Mouse (Mus musculus): ENCODE data around the gene Mycbpap. TPM values are rescaled to one million over a fixed set of nuclear protein-coding genes. Genes with fewer than 3 reads are reported as not detected.
A peak's percentile ranks its signal among the peaks of the same experiment; 100 is the strongest.

Mycbpap gene
- polyA plus RNA-seq, 1 experiment from 2014 or later: 4.1 TPM

DNA sequence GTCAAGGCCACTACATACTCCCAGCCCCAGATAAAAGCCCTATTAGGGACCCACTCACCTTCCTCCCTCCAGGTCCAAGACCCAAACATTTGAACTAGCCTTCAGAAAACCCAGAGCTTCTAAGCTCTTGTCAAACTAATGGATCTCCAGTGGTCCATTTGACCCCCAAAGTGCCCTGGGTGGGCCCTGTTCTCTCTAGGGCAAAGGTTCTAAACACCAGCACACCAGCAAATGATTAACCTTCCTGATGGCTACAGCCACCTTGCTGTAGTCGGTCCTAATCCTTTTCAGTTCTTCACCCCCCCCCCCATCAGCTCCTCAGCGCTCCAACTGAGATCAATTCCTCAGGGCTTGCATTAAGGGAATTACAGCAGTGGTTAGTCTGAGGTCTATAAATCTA lies 57.4 kb downstream of the Mycbpap start:
- no peak for ATAC-seq (ENCODE audit: low read depth)
- H3K36me3 ChIP-seq (ENCODE audit: control insufficient read depth, insufficient read depth, low read length): peaks cover 50% of the 10 kb centered on the region

DNA sequence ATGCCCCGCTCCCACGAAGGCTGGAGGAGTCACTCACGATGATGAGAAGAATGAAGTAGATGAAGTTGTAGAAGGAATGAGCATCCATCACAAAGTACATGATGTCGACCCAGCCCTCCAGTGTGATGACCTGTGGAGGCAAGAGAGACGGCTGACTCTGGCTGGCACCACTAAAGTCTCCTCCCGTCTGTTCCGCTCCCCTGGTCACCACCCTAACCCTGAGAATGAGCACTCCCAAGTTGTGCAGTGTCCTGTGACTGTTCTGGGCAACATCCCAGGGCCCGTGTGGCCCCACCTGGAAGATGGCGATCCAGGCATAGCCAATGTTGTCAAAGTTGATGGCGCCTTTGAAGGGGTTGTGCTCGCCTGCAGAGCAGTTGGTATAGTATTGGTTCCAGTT lies 59.7 kb downstream of the Mycbpap start:
- H3K4me1 ChIP-seq (ENCODE audit: control insufficient read depth, insufficient read depth, low read length): peaks cover 10% of the 10 kb centered on the region; the same call in 1 of the 2 replicates
- 0 out of 2 replicates have a peak overlapping the region, but pooled peaks have one; percentile 5 for H3K9ac ChIP-seq (ENCODE audit: low read depth, low read length)
- H3K27ac ChIP-seq (replicated peaks; ENCODE audit: low read depth, low read length): no peak overlapping the region
- H3K36me3 ChIP-seq (ENCODE audit: control insufficient read depth, insufficient read depth, low read length): peaks cover 69% of the 10 kb centered on the region
- H3K4me3 ChIP-seq (ENCODE audit: low read depth, low read length): no peak overlapping the region
- no peak overlapping the region for H3K4me2 ChIP-seq (ENCODE audit: low read depth, low read length)
- no peaks in the 10 kb centered on the region for H3K27me3 ChIP-seq (replicated peaks; ENCODE audit: control insufficient read depth, insufficient read depth, low read length)
- ATAC-seq (ENCODE audit: low read depth) (no peak), DNase-seq (ENCODE audit: low spot score) (no peak)
- 90% methylated on average over 11 of the region's 11 CpGs for WGBS
- no peaks in the 10 kb centered on the region for H3K9me3 ChIP-seq (ENCODE audit: control insufficient read depth, low read length)

More for the DNA sequence above, 57.4 kb downstream of the Mycbpap start:
- Histone ChIP-seq H3K4me3 (ENCODE audit: low read depth, low read length) (no peak overlapping the region), H3K27ac (replicated peaks; ENCODE audit: low read depth, low read length) (no peak overlapping the region), H3K9me3 (ENCODE audit: control insufficient read depth, low read length) (no peaks in the 10 kb centered on the region), H3K4me2 (ENCODE audit: low read depth, low read length) (no peak overlapping the region), H3K9ac (ENCODE audit: low read depth, low read length) (no peak overlapping the region), H3K27me3 (replicated peaks; ENCODE audit: control insufficient read depth, insufficient read depth, low read length) (no peaks in the 10 kb centered on the region), H3K4me1 (ENCODE audit: control insufficient read depth, insufficient read depth, low read length) (peaks cover 32% of the 10 kb centered on the region)
- DNase-seq (ENCODE audit: low spot score): no peak
- 39% methylated on average over 2 of the region's 2 CpGs for WGBS

DNA sequence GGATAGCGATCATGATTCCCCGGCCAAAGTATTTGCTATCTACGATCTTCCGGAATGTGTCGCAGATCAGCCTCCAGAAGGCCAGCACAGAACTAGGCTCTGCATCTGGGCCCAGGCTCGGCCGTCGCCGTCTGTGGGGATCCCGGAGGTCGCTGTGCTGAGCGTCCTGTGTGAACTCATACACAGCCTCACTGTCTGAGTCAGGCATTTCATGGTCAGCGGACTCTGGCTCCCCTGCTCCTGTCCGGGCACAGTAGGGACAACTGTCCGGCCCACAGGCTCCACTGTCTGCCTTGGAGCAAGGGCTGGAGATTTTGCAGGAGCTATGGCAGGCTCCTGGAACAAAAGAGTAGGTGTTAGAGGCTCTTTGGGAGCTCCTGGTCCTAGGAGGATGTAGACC lies 64.5 kb downstream of the Mycbpap start:
- Histone ChIP-seq H3K27me3 (replicated peaks; ENCODE audit: control insufficient read depth, insufficient read depth, low read length) (no peaks in the 10 kb centered on the region), H3K4me1 (ENCODE audit: control insufficient read depth, insufficient read depth, low read length) (no peaks in the 10 kb centered on the region), H3K36me3 (ENCODE audit: control insufficient read depth, insufficient read depth, low read length) (peaks cover 87% of the 10 kb centered on the region), H3K4me2 (ENCODE audit: low read depth, low read length) (no peak overlapping the region), H3K9ac (ENCODE audit: low read depth, low read length) (no peak overlapping the region), H3K9me3 (ENCODE audit: control insufficient read depth, low read length) (no peaks in the 10 kb centered on the region), H3K27ac (replicated peaks; ENCODE audit: low read depth, low read length) (no peak overlapping the region), H3K4me3 (ENCODE audit: low read depth, low read length) (no peak overlapping the region)
- 82% methylated on average over 15 of the region's 15 CpGs for WGBS
- ATAC-seq (ENCODE audit: low read depth) (no peak), DNase-seq (ENCODE audit: low spot score) (no peak)

DNA sequence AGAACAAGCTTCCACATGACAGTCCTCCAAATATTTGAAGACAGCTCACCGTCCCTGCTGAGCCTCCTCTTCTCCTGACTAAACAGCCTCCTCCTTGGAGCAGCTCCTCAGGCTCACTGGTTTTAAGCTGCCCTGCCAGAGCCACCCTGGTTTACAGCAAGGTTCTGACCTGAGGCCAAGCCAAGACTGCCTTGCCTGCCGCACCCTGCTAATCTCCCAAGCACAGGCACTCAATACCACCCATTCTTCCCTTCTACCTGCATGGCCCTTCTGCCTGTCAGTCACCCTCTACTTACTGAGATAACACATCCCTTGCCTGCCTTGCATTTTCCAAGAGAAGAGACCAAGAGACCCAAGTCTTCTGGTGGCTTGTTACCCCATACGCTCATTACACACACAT lies 65.2 kb downstream of the Mycbpap start:
- Histone ChIP-seq H3K27ac (replicated peaks; ENCODE audit: low read depth, low read length) (no peak overlapping the region), H3K36me3 (ENCODE audit: control insufficient read depth, insufficient read depth, low read length) (peaks cover 86% of the 10 kb centered on the region)
- no peak for ATAC-seq (ENCODE audit: low read depth)

DNA sequence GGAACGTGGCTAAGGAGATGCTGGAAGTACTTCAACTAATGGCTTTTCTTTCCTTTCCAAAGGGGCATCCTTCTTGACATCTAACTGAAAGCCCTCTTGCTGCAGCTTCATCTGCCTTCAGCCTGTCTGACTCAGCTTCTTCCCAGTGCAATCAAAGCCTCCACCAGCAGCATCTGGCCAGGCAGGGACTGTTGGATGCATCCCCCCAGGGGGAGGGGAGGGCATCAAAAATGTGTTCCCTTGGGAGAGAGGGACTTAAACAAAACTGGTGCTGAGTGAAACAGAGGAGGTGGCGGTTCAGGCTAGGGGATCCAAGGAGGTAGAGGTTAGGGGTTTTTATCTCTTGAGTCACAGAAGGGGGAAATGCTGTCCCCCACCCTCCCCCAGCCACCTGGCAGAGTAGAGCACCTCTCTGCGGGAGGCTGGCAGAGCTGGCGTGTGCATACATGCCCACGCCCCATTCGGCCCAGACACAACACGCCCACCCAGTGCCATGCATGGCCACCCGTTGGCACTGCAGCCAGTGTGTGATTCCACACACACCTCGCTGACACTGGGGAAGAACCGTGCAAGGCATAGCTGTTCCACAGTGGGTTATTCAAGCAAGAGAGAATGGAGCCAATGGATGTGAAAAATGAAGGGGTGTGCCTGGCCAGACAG lies 66.3 kb downstream of the Mycbpap start:
- Histone ChIP-seq H3K4me3 (ENCODE audit: low read depth, low read length) (no peak overlapping the region), H3K36me3 (ENCODE audit: control insufficient read depth, insufficient read depth, low read length) (peaks cover 83% of the 10 kb centered on the region), H3K27me3 (replicated peaks; ENCODE audit: control insufficient read depth, insufficient read depth, low read length) (no peaks in the 10 kb centered on the region), H3K4me2 (ENCODE audit: low read depth, low read length) (no peak overlapping the region), H3K9ac (ENCODE audit: low read depth, low read length) (no peak overlapping the region), H3K4me1 (ENCODE audit: control insufficient read depth, insufficient read depth, low read length) (no peaks in the 10 kb centered on the region), H3K27ac (replicated peaks; ENCODE audit: low read depth, low read length) (no peak overlapping the region), H3K9me3 (ENCODE audit: control insufficient read depth, low read length) (no peaks in the 10 kb centered on the region)
- WGBS: 65% methylated on average over 10 of the region's 10 CpGs
- DNase-seq (ENCODE audit: low spot score): no peak
- no peak for ATAC-seq (ENCODE audit: low read depth)

More for the DNA sequence above, 65.2 kb downstream of the Mycbpap start:
- 69% methylated on average over 3 of the region's 3 CpGs for WGBS
- DNase-seq (ENCODE audit: low spot score): no peak
- no peak overlapping the region for H3K4me2 ChIP-seq (ENCODE audit: low read depth, low read length)
- H3K9me3 ChIP-seq (ENCODE audit: control insufficient read depth, low read length): no peaks in the 10 kb centered on the region
- no peaks in the 10 kb centered on the region for H3K27me3 ChIP-seq (replicated peaks; ENCODE audit: control insufficient read depth, insufficient read depth, low read length)
- H3K4me3 ChIP-seq (ENCODE audit: low read depth, low read length): no peak overlapping the region
- no peak overlapping the region for H3K9ac ChIP-seq (ENCODE audit: low read depth, low read length)
- no peaks in the 10 kb centered on the region for H3K4me1 ChIP-seq (ENCODE audit: control insufficient read depth, insufficient read depth, low read length)

DNA sequence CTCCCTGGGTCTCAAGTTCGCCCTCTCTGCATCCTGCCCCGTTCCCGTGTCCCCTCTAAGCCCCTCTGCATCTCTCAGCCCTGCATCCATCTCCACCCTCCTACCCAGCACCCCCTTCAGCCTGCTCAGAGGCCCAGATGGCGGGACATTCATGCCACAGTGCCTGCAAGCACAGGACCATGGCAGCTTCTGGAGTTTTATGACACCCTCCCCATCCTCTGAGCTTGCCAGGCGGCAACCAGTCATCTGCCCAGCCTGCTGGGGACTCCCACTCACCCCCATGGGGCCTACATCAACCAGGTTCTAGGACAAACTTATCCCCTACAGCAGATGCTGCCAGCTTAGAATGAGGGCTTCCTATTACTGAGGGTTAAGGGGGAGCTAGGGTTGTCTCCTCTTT lies 66.8 kb downstream of the Mycbpap start:
- no peaks in the 10 kb centered on the region for H3K9me3 ChIP-seq (ENCODE audit: control insufficient read depth, low read length)
- WGBS: 69% methylated on average over 5 of the region's 5 CpGs
- peaks cover 83% of the 10 kb centered on the region for H3K36me3 ChIP-seq (ENCODE audit: control insufficient read depth, insufficient read depth, low read length)

More for the DNA sequence above, 66.8 kb downstream of the Mycbpap start:
- no peak overlapping the region for H3K4me2 ChIP-seq (ENCODE audit: low read depth, low read length)
- H3K9ac ChIP-seq (ENCODE audit: low read depth, low read length): peak overlapping the region; percentile 2; the same call in 1 of the 2 replicates
- ATAC-seq (ENCODE audit: low read depth) (no peak), DNase-seq (ENCODE audit: low spot score) (no peak)
- no peak overlapping the region for H3K4me3 ChIP-seq (ENCODE audit: low read depth, low read length)
- H3K4me1 ChIP-seq (ENCODE audit: control insufficient read depth, insufficient read depth, low read length): no peaks in the 10 kb centered on the region
- no peaks in the 10 kb centered on the region for H3K27me3 ChIP-seq (replicated peaks; ENCODE audit: control insufficient read depth, insufficient read depth, low read length)
- H3K27ac ChIP-seq (replicated peaks; ENCODE audit: low read depth, low read length): no peak overlapping the region

Other genes with a start within 250 kb of the Mycbpap start
- gene Gm21885, start 239.9 kb downstream of the Mycbpap start, polyA plus RNA-seq (2014; fragmentation: Nextera tagmentation; extraction: Ambion mirVana): 0.38 TPM in 1 of 2 replicates, not detected in the other
- gene Luc7l3, start 199.8 kb downstream of the Mycbpap start, polyA plus RNA-seq (2014; fragmentation: Nextera tagmentation; extraction: Ambion mirVana): 88.8 and 91.4 TPM in 2 replicates
- gene Ankrd40, start 193.7 kb downstream of the Mycbpap start, polyA plus RNA-seq (2014; fragmentation: Nextera tagmentation; extraction: Ambion mirVana): 24.0 and 28.4 TPM in 2 replicates
- 1.3 and 2.2 TPM in 2 replicates for gene Abcc3, start 128.7 kb downstream of the Mycbpap start, polyA plus RNA-seq (2014; fragmentation: Nextera tagmentation; extraction: Ambion mirVana)
- gene Cacna1g, start 47.5 kb downstream of the Mycbpap start, polyA plus RNA-seq (2014; fragmentation: Nextera tagmentation; extraction: Ambion mirVana): 30.0 and 30.5 TPM in 2 replicates
- gene Spata20, start 35.6 kb downstream of the Mycbpap start, polyA plus RNA-seq (2014; fragmentation: Nextera tagmentation; extraction: Ambion mirVana): 0.31 and 0.51 TPM in 2 replicates
- gene Epn3, start 21.8 kb downstream of the Mycbpap start, polyA plus RNA-seq (2014; fragmentation: Nextera tagmentation; extraction: Ambion mirVana): 4.3 and 6.6 TPM in 2 replicates
- gene Rsad1, start 27.5 kb upstream of the Mycbpap start, polyA plus RNA-seq (2014; fragmentation: Nextera tagmentation; extraction: Ambion mirVana): 2.2 and 2.8 TPM in 2 replicates
- 9.5 and 10.1 TPM in 2 replicates for gene Chad, start 43.3 kb upstream of the Mycbpap start, polyA plus RNA-seq (2014; fragmentation: Nextera tagmentation; extraction: Ambion mirVana)
- 6.3 and 7.3 TPM in 2 replicates for gene Acsf2, start 80.1 kb upstream of the Mycbpap start, polyA plus RNA-seq (2014; fragmentation: Nextera tagmentation; extraction: Ambion mirVana)
- 205 and 210 TPM in 2 replicates for gene Lrrc59, start 108.0 kb upstream of the Mycbpap start, polyA plus RNA-seq (2014; fragmentation: Nextera tagmentation; extraction: Ambion mirVana)
- gene Mrpl27, start 132.0 kb upstream of the Mycbpap start, polyA plus RNA-seq (2014; fragmentation: Nextera tagmentation; extraction: Ambion mirVana): 98.3 and 105 TPM in 2 replicates
- 12.6 and 16.9 TPM in 2 replicates for gene Eme1, start 132.2 kb upstream of the Mycbpap start, polyA plus RNA-seq (2014; fragmentation: Nextera tagmentation; extraction: Ambion mirVana)
- 22.5 and 29.1 TPM in 2 replicates for gene Xylt2, start 155.8 kb upstream of the Mycbpap start, polyA plus RNA-seq (2014; fragmentation: Nextera tagmentation; extraction: Ambion mirVana)
- 0.51 and 0.85 TPM in 2 replicates for gene Gm11541, start 182.8 kb upstream of the Mycbpap start, polyA plus RNA-seq (2014; fragmentation: Nextera tagmentation; extraction: Ambion mirVana)
- gene Cdc34b, start 220.0 kb upstream of the Mycbpap start, polyA plus RNA-seq (2014; fragmentation: Nextera tagmentation; extraction: Ambion mirVana): 0.22 and 0.24 TPM in 2 replicates